Mouse (Mus musculus) erythroblast, embryonic 14.5 days (primary cell): ENCODE results near the gene Gm9970.
"Not testable (repeated sequence)": the region's sequence is repeated elsewhere in the genome, so short reads cannot be mapped to it uniquely, and the experiment has no call there.

Source experiments
- GATA1 ChIP-seq: IDR thresholded peaks from 2 replicates; pipeline ENCODE4 v1.6.1; 2012; ENCODE audit warnings: low read length, inconsistent platforms, mixed read lengths
- TAL1 ChIP-seq: IDR thresholded peaks from 3 replicates; pipeline ENCODE4 v1.6.1; 2012; ENCODE audit warnings: low read length, inconsistent platforms, mixed read lengths

GRCm38 (mm10) chr5:31216554-31216953, 24.5 kb downstream of the Gm9970 start:
- not testable (repeated sequence) for TF ChIP-seq GATA1, TAL1
